Mouse (Mus musculus): ENCODE data around the gene Efna3. TPM values are rescaled to one million over a fixed set of nuclear protein-coding genes. Genes with fewer than 3 reads are reported as not detected.

The Efna3 gene
- polyA plus RNA-seq, 1 experiment = 0.44 TPM

DNA sequence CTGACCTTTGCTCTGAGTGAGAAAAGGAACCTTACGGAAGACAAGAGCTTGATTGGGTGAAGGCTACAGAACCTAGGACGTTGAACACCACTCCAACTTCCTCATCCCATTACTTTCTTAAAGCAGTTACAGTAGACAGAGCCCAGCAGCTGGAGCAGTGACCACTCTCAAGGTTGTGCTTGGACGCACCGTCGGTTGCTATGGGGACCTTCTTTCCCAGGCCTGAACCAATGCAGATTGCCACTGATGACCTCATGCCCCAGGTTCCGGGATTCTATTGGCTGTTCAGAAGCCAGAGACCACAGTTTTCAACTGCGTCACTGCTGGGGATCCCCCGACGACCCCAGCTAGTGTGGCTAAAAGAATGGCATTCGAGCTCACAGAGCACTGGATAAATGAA is 8.2 kb upstream of the Efna3 start:
- Histone ChIP-seq H3K27ac (replicated peaks; ENCODE audit: low read depth, low read length) (no peak overlapping the region), H3K4me1 (ENCODE audit: control insufficient read depth, insufficient read depth, insufficient read length, low read length) (no peaks in the 10 kb centered on the region), H3K4me3 (ENCODE audit: insufficient read depth, low read depth, low read length) (no peak overlapping the region)

DNA sequence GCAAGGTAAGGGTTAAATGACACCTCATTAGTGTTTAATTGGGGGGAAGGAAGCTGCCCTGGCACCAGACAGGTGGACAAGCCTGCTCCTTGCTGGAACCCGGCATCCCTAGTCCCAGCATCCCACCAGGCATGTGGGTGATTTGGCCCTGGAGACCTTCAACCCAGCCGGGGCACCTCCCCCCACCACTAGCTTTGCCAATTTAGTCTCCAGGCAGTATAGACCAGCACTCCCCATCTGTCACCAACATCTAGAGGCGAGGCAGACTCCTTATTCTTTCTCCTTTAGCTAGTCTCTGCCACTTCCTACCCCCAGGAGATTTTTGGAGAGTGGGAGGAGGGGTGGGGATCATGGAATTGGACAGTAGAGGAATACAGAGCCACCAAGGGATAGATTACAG is 7.6 kb upstream of the Efna3 start:
- no peaks in the 10 kb centered on the region for H3K4me1 ChIP-seq (ENCODE audit: control insufficient read depth, insufficient read depth, insufficient read length, low read length)
- H3K27ac ChIP-seq (replicated peaks; ENCODE audit: low read depth, low read length) = no peak overlapping the region
- H3K4me3 ChIP-seq (ENCODE audit: insufficient read depth, low read depth, low read length) = no peak overlapping the region

DNA sequence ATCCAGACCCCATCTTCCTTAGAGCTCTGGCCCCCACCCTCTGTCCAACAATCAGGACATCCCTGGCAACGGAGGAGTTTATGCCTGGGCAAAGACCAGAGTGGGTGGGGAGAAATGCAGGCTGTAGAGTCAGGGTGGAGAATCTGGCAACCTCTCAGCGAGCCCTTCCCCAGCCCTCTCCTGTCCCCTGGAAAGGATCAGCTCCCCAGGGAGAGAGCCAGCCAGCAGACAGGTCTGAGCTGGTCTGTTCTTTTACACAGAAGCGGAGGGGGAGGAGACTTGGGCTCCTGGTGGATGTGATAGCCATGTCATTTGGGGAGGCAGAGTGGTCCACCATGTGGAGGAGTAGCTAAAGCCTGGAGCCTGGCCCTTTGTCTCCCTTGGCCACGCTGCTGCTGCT is 5.9 kb upstream of the Efna3 start:
- Histone ChIP-seq H3K4me1 (ENCODE audit: control insufficient read depth, insufficient read depth, insufficient read length, low read length) (no peaks in the 10 kb centered on the region), H3K4me3 (ENCODE audit: insufficient read depth, low read depth, low read length) (no peak overlapping the region), H3K27ac (replicated peaks; ENCODE audit: low read depth, low read length) (no peak overlapping the region)

DNA sequence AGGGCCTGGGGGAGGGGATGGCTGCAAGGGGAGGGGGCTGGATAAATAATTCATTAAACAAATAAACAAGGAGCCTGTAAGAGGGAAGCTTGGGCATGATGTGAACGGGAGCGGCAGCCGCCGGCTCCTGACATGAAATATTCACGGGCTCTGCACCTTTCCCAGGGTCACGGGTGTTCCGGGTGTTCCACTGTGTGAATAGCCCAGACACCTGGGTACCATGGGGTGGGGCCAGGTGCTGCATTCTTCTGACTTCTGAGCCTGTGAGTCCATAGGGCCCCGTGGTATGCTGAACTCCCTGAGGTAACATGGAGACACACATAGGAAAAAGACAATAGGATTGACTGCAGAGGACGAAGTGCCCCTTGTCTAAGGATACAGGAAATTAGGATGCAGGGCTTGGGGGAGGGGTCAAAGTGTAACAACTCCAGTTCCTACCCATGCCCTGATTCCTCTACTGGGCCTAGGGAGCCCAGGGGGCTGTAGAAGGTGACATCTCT is 4.7 kb upstream of the Efna3 start:
- peaks cover 1% of the 10 kb centered on the region; the same call in 1 of the 2 replicates for H3K4me1 ChIP-seq (ENCODE audit: control insufficient read depth, insufficient read depth, insufficient read length, low read length)
- no peak overlapping the region for H3K4me3 ChIP-seq (ENCODE audit: insufficient read depth, low read depth, low read length)
- no peak overlapping the region for H3K27ac ChIP-seq (replicated peaks; ENCODE audit: low read depth, low read length)

DNA sequence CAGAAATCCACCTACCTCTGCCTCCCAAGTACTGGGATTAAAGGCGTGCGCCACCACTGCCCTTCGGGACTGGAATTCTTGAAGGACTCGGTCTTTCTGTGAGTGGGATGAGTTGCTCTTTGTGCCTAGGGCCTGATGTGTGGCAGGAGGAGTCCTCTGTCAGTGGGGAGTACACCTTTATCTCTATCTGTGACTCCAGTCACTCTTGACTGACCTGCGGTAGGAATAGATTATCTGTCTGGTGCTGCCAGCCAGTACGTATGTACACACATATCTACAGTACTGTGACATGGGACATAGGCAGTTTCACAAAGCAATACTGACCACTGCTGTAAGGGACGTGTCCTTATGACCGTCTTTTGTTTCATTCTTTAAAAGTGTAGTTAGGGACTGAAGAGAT is 3.1 kb upstream of the Efna3 start:
- no peak overlapping the region for H3K27ac ChIP-seq (replicated peaks; ENCODE audit: low read depth, low read length)
- peaks cover 14% of the 10 kb centered on the region; the same call in 1 of the 2 replicates for H3K4me1 ChIP-seq (ENCODE audit: control insufficient read depth, insufficient read depth, insufficient read length, low read length)
- H3K4me3 ChIP-seq (ENCODE audit: insufficient read depth, low read depth, low read length) = no peak overlapping the region

DNA sequence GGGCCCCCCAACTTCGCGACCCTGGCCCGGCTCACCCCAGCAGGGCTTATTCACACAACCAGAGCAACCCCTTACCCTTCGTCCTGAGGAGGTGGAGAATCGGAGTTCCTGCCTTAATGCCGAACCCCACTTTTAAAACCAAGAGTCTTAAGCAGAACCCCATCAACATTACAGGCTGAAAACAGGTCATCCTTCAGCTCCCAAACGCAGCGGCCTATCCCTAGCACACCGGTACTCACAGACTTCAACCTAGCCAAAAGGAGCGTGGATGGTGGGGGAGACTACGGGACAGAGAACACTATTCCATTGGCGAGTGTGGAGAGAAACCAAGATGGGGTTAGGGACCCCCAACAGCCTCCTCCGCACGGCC is 649 bp downstream of the Efna3 start:
- Histone ChIP-seq H3K27ac (replicated peaks; ENCODE audit: low read depth, low read length) (no peak overlapping the region), H3K4me3 (ENCODE audit: insufficient read depth, low read depth, low read length) (peak overlapping the region; percentile 54), H3K4me1 (ENCODE audit: control insufficient read depth, insufficient read depth, insufficient read length, low read length) (peaks cover 16% of the 10 kb centered on the region; the same call in 1 of the 2 replicates)

DNA sequence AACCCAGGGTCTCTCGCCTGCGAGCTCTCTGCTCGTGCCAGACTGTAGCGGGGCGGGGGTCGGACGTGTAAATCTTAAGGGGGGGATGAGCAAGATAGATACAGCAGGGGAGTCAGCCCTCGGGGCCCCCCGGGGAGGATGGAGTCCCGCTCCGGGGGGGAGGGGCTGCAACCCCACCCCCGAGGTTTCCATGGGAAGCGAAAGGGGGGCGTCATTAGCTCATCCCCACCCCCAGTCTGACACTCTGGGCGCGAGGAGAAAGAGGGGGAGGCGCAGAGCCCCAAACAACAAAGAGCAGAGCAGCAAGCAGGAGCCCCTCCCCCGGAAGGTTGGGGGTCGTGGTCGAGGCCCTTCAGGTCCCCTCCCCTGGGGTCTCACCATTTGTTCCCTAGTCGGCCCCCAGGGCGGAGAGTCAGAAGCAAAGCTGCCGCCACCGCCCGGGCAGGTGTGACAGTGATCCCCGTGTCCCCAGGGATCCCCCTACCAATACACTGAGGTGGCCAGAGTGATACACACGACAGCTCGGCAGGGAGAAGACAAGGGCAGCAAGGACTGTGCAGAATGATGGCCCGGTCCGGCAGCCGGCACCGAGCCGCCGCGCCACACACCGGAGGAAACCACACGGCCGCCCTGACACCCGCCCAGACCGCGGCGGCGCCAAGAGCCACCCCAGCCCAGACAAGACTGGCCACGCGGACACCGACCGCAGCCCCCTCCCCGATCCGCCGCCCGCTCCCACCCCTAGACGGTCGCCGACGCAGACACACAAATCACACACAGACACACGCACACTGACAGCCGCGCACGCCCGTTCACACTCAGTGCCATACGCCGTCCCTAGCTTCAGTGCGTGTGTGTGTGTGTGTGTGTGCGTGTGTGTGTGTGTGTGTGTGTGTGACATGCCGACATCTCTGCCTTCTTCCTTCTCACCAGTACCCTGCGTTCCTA is 1.3 kb downstream of the Efna3 start:
- peaks cover 16% of the 10 kb centered on the region; the same call in 1 of the 2 replicates for H3K4me1 ChIP-seq (ENCODE audit: control insufficient read depth, insufficient read depth, insufficient read length, low read length)
- H3K27ac ChIP-seq (replicated peaks; ENCODE audit: low read depth, low read length) = no peak overlapping the region
- H3K4me3 ChIP-seq (ENCODE audit: insufficient read depth, low read depth, low read length) = peak overlapping the region; percentile 54

DNA sequence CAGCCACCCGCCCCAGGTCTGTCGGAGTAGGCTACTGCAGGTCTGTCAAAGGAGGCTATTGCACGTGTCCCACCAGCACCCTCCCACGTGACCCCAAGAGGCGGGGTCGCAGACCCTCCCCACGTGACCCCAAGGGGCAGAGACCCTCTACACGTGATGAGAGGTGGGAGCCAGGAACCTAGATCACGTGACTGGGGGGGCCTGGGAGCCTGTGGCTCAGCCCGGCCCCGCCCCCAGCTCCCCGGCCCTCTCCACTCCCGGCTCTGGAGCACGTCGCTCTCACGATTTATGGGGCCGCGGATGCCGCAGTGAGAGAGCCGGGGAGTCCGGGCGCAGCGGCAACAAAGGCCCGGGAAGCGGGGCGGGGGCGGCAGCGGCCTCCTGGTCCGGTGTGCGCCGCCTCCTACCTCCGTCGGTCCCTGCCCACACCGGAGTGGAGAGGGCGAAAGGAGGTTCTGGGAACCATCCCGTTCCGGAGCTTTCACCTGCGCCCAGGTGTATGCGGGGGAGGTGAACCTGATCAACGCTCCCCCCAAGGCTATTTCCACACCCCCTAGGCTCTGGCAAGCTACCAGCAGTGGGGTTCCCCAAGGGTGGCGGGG is 2.1 kb downstream of the Efna3 start:
- H3K4me1 ChIP-seq (ENCODE audit: control insufficient read depth, insufficient read depth, insufficient read length, low read length) = peaks cover 16% of the 10 kb centered on the region; the same call in 1 of the 2 replicates
- H3K4me3 ChIP-seq (ENCODE audit: insufficient read depth, low read depth, low read length) = peak overlapping the region; percentile 18; the same call in 1 of the 2 replicates
- no peak overlapping the region for H3K27ac ChIP-seq (replicated peaks; ENCODE audit: low read depth, low read length)

DNA sequence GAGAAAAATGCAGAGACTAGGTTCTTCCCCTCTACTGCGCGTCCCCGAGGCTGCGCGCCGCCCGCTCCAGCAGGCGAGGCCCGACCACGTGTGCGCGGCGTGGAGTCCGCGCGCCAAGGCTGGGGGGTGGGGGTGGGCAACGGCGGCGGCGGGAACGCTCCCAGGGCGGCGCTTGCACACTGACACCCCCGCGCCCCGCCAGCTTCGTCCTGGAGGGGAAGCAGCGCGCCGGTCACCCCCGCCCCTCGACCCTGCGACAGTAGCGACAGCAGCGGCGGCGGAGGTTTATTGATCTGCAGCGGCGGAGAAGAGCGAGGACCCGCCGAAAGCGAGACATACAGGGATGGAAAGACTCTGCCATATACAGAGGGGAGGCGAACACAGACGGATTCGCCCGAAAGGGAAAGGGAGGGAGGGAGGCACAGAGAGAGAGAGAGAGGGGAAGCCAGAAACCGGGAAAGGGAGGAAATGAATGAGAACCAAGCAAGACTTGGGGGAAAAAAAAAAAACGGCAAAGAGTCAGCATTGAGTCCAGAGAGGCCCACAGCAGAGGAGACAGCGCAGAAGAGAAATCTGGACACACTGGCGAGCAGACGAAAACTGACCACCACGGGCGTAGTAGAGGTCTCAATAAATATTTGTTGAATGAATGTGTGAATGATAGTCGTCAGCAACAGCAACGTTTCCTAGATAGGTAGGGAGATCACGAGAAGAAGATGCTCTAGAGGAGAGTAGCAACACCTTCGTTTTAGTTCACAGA is 3.0 kb downstream of the Efna3 start:
- Histone ChIP-seq H3K4me1 (ENCODE audit: control insufficient read depth, insufficient read depth, insufficient read length, low read length) (peaks cover 20% of the 10 kb centered on the region; the same call in 1 of the 2 replicates), H3K27ac (replicated peaks; ENCODE audit: low read depth, low read length) (no peak overlapping the region), H3K4me3 (ENCODE audit: insufficient read depth, low read depth, low read length) (peak overlapping the region; percentile 22)

DNA sequence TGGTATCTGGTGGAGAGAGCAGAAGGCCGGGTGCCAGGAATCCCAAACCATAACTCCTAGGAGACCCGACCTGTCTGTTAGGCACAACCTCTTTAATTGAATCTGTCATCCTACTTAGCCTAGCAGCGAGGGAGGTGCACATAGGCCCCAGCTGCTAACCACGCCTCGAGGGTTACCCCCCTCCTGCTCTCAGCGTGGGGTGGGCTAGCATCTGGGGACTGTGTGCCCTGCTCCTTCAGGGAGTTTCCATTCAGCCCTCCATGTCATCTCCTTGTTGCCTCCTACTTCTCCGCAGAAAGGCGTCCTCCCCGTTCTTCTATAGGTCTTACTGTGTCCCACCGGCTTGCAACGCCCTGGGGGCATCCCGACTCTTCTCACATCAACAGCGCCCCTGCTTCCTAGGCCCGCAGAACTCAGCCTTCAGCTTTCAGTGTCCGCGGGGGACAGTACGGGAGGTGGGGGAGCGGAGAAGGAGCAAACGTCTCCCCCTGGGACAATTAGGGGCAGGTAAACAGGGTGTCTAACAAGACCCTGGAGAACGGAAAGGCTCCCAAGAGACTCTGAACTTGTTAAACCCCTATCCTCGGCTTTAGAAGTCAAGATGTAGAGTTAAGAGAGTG is 3.7 kb downstream of the Efna3 start:
- Histone ChIP-seq H3K27ac (replicated peaks; ENCODE audit: low read depth, low read length) (no peak overlapping the region), H3K4me3 (ENCODE audit: insufficient read depth, low read depth, low read length) (no peak overlapping the region; the same call in 1 of the 2 replicates), H3K4me1 (ENCODE audit: control insufficient read depth, insufficient read depth, insufficient read length, low read length) (peaks cover 20% of the 10 kb centered on the region; the same call in 1 of the 2 replicates)

DNA sequence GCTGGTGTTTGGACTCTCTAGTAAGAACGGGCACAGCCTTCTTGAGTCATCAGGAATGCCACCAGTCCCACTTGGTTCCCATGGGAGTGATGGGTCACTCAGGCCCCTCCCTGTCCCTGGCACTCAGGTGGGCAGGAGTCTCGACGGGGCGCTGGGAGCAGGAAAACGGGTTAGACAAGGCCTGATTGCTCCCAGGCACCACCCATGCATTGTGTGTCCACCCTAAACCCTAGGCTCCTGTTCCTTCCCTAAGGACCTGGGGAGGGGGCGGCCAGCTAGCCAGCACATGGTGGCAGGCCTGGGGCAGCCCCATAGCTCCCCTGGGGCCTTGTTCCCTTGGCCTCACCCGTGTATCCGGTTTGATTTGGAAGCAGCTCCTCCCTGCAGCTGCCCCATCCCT is 4.4 kb downstream of the Efna3 start:
- H3K27ac ChIP-seq (replicated peaks; ENCODE audit: low read depth, low read length) = no peak overlapping the region
- no peak overlapping the region for H3K4me3 ChIP-seq (ENCODE audit: insufficient read depth, low read depth, low read length)
- peaks cover 20% of the 10 kb centered on the region; the same call in 1 of the 2 replicates for H3K4me1 ChIP-seq (ENCODE audit: control insufficient read depth, insufficient read depth, insufficient read length, low read length)

DNA sequence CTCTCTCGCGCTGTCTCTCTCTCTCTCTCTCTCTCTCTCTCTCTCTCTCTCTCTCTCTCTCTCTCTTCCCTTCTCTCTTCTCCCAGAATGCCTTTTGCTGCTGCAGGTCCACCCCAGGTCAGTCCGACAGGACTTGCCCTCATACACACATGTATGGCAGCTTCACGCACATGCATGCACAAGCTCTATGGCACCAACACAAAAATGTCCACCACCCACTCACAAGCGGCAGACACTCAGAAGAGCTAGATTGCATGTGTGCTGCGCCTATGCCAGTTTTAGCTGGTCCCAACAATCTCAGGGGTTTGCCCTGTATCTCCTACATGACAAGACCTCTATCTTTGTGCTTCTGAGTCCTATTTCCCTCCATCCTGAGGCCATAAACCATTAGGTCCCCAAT is 5.5 kb downstream of the Efna3 start:
- Histone ChIP-seq H3K4me1 (ENCODE audit: control insufficient read depth, insufficient read depth, insufficient read length, low read length) (peaks cover 18% of the 10 kb centered on the region; the same call in 1 of the 2 replicates), H3K4me3 (ENCODE audit: insufficient read depth, low read depth, low read length) (no peak overlapping the region)

DNA sequence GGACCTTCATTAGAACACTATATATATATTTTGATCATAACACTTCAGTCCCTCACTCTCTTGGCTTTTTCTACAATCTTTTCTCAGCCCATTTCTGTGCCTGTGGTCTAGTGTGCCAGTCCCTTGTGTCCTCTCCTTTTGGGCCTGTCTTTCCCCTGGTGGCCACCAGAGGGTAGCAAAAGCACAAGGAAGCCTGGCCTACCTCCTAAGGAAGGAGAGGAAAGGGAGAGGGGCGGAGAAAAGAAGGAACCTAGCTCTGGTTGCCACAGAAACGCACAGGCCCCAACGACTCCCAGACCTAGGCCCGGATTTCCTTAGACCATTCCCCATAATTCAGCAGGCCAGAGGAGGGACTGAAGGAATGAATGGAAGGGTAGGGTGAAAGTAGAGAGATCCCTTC is 5.9 kb downstream of the Efna3 start:
- Histone ChIP-seq H3K4me1 (ENCODE audit: control insufficient read depth, insufficient read depth, insufficient read length, low read length) (peaks cover 13% of the 10 kb centered on the region; the same call in 1 of the 2 replicates), H3K4me3 (ENCODE audit: insufficient read depth, low read depth, low read length) (no peak overlapping the region), H3K27ac (replicated peaks; ENCODE audit: low read depth, low read length) (no peak overlapping the region)

More for the DNA sequence above, 5.5 kb downstream of the Efna3 start:
- H3K27ac ChIP-seq (replicated peaks; ENCODE audit: low read depth, low read length) = no peak overlapping the region

DNA sequence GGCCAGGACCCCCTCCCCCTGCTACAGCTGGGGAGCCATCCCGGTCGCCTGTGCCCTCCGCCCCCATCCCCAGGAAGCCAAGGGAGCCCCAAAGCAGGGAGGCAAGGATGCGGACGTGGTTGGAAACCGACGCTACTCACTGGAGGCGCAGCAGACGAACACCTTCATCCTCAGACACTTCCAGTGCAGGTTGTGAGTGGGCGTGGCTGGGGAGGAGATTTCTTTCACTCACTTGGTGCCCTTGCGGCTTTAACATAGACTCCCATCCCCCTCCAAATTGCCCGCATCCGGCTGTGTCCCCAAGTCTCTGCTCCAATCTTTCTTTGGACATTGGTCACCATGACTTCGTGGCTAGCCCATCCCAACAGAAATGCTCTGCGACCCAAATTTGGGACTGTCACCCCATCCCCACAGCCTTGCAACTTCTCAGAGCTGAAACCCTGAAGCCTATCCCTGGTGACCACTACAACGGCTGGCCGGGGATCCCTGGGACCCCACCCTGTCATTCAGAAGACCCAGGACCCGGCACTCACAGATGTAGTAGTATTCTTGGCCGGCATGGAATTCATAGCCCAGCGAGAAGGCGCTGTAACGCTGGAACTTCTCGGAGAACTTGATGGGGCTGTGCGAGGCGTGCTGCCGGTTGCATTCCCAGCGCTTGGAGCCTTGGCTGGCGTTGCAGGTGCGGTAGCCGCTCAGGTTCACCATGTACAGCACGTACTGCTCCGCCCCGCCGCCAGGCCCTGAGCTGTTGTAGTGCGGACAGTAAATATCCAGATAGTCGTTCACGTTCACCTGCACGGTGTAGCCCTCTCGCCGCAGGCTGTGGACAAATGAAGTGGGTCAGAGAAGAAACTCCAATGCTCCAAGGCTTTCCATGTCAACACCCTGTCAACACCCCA is 6.6 kb downstream of the Efna3 start:
- Histone ChIP-seq H3K4me1 (ENCODE audit: control insufficient read depth, insufficient read depth, insufficient read length, low read length) (peaks cover 10% of the 10 kb centered on the region; the same call in 1 of the 2 replicates), H3K4me3 (ENCODE audit: insufficient read depth, low read depth, low read length) (no peak overlapping the region), H3K27ac (replicated peaks; ENCODE audit: low read depth, low read length) (no peak overlapping the region)
